Mouse (Mus musculus): ENCODE data around the gene Pkn2. TPM values are rescaled to one million over a fixed set of nuclear protein-coding genes. Genes with fewer than 3 reads are reported as not detected.

Gene Pkn2
- polyA plus RNA-seq, 1 experiment from 2014 or later, result 27.2 TPM

DNA sequence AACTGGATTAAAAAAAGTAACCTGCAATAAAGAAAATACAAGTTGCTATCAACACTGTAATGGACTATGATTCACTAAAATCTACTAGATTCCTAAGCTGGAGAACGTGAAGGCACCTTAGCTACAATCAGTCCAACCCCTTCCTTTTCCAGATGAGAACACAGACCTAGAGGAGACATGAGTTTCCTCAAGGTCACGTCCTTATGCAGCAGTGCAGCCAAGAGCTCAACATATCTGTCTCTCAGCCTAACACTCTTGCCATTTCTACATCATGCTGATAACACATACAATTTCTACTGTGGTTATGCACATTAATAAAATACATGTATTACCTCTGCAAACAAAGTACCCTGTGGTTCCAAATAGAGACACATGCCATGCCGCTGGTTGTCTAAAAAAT, 70.2 kb downstream of the Pkn2 start:
- Histone ChIP-seq H3K4me3 (ENCODE audit: low read depth, low read length) (no peak overlapping the region), H3K9ac (ENCODE audit: low read length) (no peak overlapping the region), H3K36me3 (ENCODE audit: control insufficient read depth, insufficient read depth, low read length) (peaks cover 28% of the 10 kb centered on the region), H3K27ac (ENCODE audit: low read depth, low read length) (no peak overlapping the region), H3K4me2 (ENCODE audit: low read length) (no peak overlapping the region), H3K27me3 (replicated peaks; ENCODE audit: control insufficient read depth, insufficient read depth, low read length) (no peaks in the 10 kb centered on the region), H3K9me3 (replicated peaks; ENCODE audit: control insufficient read depth, low read length) (no peaks in the 10 kb centered on the region), H3K4me1 (ENCODE audit: control insufficient read depth, insufficient read depth, low read length) (no peaks in the 10 kb centered on the region)
- WGBS, result 92% methylated on average over 3 of the region's 3 CpGs
- ATAC-seq (no peak), DNase-seq (ENCODE audit: low spot score) (no peak)

DNA sequence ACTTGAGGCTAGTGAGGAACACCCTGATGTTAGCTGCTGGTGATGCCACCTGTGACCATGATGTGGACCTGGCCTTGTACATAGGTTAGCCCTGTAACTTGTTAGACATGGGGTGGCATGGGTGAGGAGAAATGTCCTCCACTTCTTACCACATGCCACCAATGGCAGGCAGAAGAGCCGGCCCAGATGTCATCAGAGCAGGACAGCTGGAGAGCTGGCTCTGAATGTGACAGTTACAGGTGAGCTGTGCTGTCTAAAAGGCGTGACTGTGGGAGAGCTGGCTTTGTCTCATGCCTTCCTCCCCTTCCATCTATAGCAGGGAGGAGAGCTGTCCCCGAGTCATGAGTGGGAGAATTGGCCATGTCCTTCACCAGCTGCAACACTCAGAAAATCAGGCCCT, 86.2 kb downstream of the Pkn2 start:
- 100% methylated on average over 3 of the region's 3 CpGs for WGBS
- H3K4me2 ChIP-seq (ENCODE audit: low read length), result no peak overlapping the region

DNA sequence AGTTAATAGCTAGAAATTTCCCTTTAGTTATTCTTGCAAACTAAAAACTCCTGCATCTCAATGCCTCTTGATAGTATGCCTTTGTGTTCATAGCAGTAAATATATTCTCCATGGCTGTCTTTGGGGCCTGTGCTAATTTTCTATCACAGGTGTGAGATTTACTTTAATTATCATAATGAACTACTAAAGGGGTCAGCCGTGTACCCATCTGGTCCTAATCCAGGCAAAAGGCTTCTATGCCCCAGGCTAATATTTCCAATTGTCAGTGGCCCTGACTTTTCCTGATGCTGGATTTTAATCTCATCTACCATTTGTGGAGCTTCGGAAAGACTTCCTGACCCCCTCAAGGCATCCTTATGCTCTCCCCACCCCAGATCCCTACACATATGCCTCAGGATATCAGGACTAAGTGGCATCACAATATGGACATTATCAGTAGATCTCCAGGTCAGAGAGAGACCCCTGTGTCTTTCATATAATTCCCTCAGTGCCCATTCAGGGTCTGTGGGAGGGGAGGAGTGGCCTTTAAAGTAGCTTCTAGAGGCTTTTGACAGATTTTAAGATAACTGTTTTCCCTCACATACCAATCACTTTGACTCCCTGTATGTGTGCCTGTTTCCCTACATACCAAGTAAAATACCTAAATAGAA, 95.3 kb downstream of the Pkn2 start:
- Histone ChIP-seq H3K4me2 (ENCODE audit: low read length) (no peak overlapping the region), H3K27ac (ENCODE audit: low read depth, low read length) (no peak overlapping the region), H3K9ac (ENCODE audit: low read length) (no peak overlapping the region), H3K27me3 (replicated peaks; ENCODE audit: control insufficient read depth, insufficient read depth, low read length) (no peaks in the 10 kb centered on the region), H3K4me1 (ENCODE audit: control insufficient read depth, insufficient read depth, low read length) (no peaks in the 10 kb centered on the region), H3K4me3 (ENCODE audit: low read depth, low read length) (no peak overlapping the region), H3K9me3 (replicated peaks; ENCODE audit: control insufficient read depth, low read length) (no peaks in the 10 kb centered on the region), H3K36me3 (ENCODE audit: control insufficient read depth, insufficient read depth, low read length) (peaks cover 51% of the 10 kb centered on the region)
- 71% methylated on average over 2 of the region's 2 CpGs for WGBS
- ATAC-seq, result no peak
- no peak for DNase-seq (ENCODE audit: low spot score)

More for the DNA sequence above, 86.2 kb downstream of the Pkn2 start:
- ATAC-seq (no peak), DNase-seq (ENCODE audit: low spot score) (no peak)
- Histone ChIP-seq H3K9me3 (replicated peaks; ENCODE audit: control insufficient read depth, low read length) (no peaks in the 10 kb centered on the region), H3K27me3 (replicated peaks; ENCODE audit: control insufficient read depth, insufficient read depth, low read length) (no peaks in the 10 kb centered on the region), H3K4me3 (ENCODE audit: low read depth, low read length) (no peak overlapping the region), H3K9ac (ENCODE audit: low read length) (no peak overlapping the region), H3K27ac (ENCODE audit: low read depth, low read length) (no peak overlapping the region), H3K4me1 (ENCODE audit: control insufficient read depth, insufficient read depth, low read length) (no peaks in the 10 kb centered on the region), H3K36me3 (ENCODE audit: control insufficient read depth, insufficient read depth, low read length) (peaks cover 67% of the 10 kb centered on the region)

DNA sequence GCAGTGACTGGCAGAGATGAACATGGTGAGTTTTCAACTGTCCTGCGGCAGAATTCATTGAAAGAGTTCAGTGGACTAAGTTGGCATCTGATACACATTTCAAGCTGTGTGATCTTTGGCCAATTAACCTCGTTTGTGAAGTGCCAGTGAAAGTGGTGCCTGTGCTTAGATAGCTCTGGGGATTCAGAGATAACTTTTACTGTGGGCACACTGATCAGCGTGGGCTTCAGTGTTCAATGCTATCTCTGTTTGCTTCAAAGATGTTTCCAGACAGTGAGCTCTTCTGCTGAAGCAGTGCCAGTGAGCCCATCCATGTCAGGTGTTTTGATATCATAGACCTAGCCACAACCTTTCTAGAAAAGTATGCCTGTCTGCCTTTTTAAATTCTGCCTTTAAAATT, 104.6 kb downstream of the Pkn2 start:
- 72% methylated on average over 3 of the region's 3 CpGs for WGBS
- Histone ChIP-seq H3K9ac (ENCODE audit: low read length) (no peak overlapping the region), H3K4me2 (ENCODE audit: low read length) (no peak overlapping the region), H3K4me1 (ENCODE audit: control insufficient read depth, insufficient read depth, low read length) (no peaks in the 10 kb centered on the region), H3K27me3 (replicated peaks; ENCODE audit: control insufficient read depth, insufficient read depth, low read length) (no peaks in the 10 kb centered on the region), H3K27ac (ENCODE audit: low read depth, low read length) (no peak overlapping the region), H3K36me3 (ENCODE audit: control insufficient read depth, insufficient read depth, low read length) (peaks cover 69% of the 10 kb centered on the region), H3K9me3 (replicated peaks; ENCODE audit: control insufficient read depth, low read length) (no peaks in the 10 kb centered on the region), H3K4me3 (ENCODE audit: low read depth, low read length) (no peak overlapping the region)
- ATAC-seq (no peak), DNase-seq (ENCODE audit: low spot score) (no peak)

DNA sequence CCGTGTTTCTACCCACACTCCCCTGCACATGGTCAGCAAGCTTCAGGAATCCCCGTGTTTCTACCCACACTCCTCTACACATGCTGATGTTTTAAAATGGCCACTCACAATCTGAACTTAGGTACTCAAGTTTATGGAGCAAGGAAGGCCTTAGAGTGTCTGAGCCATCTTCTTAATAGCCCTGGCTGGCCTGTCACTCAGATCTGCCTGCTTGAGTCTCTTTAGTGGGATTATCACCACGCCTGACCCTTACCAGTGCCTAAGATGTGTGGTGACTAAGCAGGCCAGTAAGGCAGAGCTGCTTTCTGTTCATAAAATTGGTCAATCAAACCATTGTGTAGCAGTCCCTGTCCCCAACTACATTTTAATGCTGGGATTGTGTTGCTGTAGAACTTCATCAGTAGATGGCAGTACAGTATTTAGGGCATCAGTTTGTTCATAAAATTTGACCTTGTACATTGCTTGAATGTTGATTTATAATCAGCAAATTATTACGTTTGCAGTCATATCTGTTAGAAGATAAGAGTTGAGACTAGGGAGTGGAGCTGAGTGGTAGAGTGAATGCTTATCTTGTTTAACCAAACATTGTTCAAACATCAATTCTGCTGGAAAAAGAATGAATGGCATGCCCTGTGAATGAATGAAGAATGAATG, 108.1 kb downstream of the Pkn2 start:
- H3K36me3 ChIP-seq (ENCODE audit: control insufficient read depth, insufficient read depth, low read length), result peaks cover 38% of the 10 kb centered on the region
- no peak overlapping the region for H3K4me3 ChIP-seq (ENCODE audit: low read depth, low read length)
- no peaks in the 10 kb centered on the region for H3K4me1 ChIP-seq (ENCODE audit: control insufficient read depth, insufficient read depth, low read length)
- no peak overlapping the region for H3K9ac ChIP-seq (ENCODE audit: low read length)
- H3K4me2 ChIP-seq (ENCODE audit: low read length), result no peak overlapping the region
- H3K27ac ChIP-seq (ENCODE audit: low read depth, low read length), result no peak overlapping the region
- H3K9me3 ChIP-seq (replicated peaks; ENCODE audit: control insufficient read depth, low read length), result no peaks in the 10 kb centered on the region
- no peak for DNase-seq (ENCODE audit: low spot score)
- WGBS, result 78% methylated on average over 4 of the region's 4 CpGs
- H3K27me3 ChIP-seq (replicated peaks; ENCODE audit: control insufficient read depth, insufficient read depth, low read length), result no peaks in the 10 kb centered on the region
- ATAC-seq, result no peak

DNA sequence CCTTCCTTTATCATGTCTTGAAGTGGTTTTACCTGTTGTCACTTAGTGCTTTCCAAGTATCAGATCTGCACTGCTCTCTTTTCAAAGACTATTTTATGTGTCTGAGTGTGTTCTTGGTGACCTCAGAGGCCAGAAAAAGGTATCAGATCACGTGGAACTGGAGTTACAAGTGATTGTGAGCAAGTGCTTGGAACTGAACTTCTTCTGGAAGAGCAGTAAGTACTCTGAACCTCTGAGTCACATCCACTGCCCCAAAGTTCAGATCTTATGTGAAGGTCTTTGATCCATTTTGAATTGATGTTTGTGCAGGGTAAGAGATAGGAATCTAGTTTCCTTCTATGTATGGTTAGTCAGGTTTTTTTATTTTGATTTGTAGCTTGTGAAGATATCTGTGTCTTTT, 111.3 kb downstream of the Pkn2 start:
- 61% methylated on average over 1 of the region's 1 CpGs for WGBS

DNA sequence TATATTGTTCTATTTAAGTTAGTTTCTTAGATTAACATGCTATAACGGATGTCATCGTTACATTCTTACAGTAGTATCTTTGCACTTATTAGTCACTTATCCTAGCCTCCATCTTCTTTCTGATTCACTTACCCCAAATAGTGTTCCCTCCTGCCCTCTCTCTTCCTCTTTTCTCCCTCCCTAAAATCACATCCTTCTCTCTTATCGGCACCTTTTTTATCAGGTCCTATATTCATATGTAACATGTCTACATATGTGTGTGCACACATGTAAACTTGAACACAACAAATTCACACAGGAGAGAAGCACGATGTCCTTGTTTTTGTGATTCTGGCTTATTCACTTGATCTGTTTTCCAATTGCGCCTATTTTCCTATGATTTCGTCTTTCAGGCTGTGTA, 113.3 kb downstream of the Pkn2 start:
- Histone ChIP-seq H3K36me3 (ENCODE audit: control insufficient read depth, insufficient read depth, low read length) (peaks cover 12% of the 10 kb centered on the region), H3K4me2 (ENCODE audit: low read length) (no peak overlapping the region), H3K4me3 (ENCODE audit: low read depth, low read length) (no peak overlapping the region), H3K9me3 (replicated peaks; ENCODE audit: control insufficient read depth, low read length) (no peaks in the 10 kb centered on the region), H3K4me1 (ENCODE audit: control insufficient read depth, insufficient read depth, low read length) (peaks cover 11% of the 10 kb centered on the region; the same call in 1 of the 2 replicates), H3K27me3 (replicated peaks; ENCODE audit: control insufficient read depth, insufficient read depth, low read length) (no peaks in the 10 kb centered on the region), H3K9ac (ENCODE audit: low read length) (no peak overlapping the region), H3K27ac (ENCODE audit: low read depth, low read length) (no peak overlapping the region)
- ATAC-seq (no peak), DNase-seq (ENCODE audit: low spot score) (no peak)
- 96% methylated on average over 6 of the region's 6 CpGs for WGBS

More for the DNA sequence above, 111.3 kb downstream of the Pkn2 start:
- DNase-seq (ENCODE audit: low spot score) (no peak), ATAC-seq (no peak)
- Histone ChIP-seq H3K9me3 (replicated peaks; ENCODE audit: control insufficient read depth, low read length) (no peaks in the 10 kb centered on the region), H3K4me1 (ENCODE audit: control insufficient read depth, insufficient read depth, low read length) (peaks cover 11% of the 10 kb centered on the region; the same call in 1 of the 2 replicates), H3K27me3 (replicated peaks; ENCODE audit: control insufficient read depth, insufficient read depth, low read length) (no peaks in the 10 kb centered on the region), H3K27ac (ENCODE audit: low read depth, low read length) (no peak overlapping the region), H3K9ac (ENCODE audit: low read length) (no peak overlapping the region), H3K4me2 (ENCODE audit: low read length) (no peak overlapping the region), H3K4me3 (ENCODE audit: low read depth, low read length) (no peak overlapping the region), H3K36me3 (ENCODE audit: control insufficient read depth, insufficient read depth, low read length) (peaks cover 17% of the 10 kb centered on the region)

DNA sequence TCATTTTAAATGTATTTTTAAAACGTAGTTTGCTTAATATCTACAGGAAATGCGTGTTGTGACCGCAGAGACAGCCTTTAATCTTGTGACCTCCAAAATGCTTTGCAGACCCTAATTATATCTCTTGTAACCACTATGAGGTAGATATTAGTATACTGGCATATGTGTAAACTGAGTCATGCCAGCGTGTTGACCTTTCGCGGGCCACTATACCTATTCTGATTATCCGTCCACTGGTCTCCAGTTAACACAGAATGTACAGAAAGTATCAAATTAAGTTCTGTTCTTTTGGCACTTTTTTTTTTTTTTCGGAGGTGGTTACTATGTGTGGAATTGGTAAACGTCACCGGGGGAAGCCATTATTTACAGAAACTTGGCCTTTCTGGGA, 116.0 kb downstream of the Pkn2 start:
- Histone ChIP-seq H3K36me3 (ENCODE audit: control insufficient read depth, insufficient read depth, low read length) (no peaks in the 10 kb centered on the region), H3K27me3 (replicated peaks; ENCODE audit: control insufficient read depth, insufficient read depth, low read length) (no peaks in the 10 kb centered on the region), H3K4me3 (ENCODE audit: low read depth, low read length) (peak overlapping the region; percentile 83), H3K9me3 (replicated peaks; ENCODE audit: control insufficient read depth, low read length) (no peaks in the 10 kb centered on the region), H3K4me2 (ENCODE audit: low read length) (peak overlapping the region; percentile 91), H3K27ac (ENCODE audit: low read depth, low read length) (no peak overlapping the region), H3K4me1 (ENCODE audit: control insufficient read depth, insufficient read depth, low read length) (peaks cover 11% of the 10 kb centered on the region; the same call in 1 of the 2 replicates), H3K9ac (ENCODE audit: low read length) (peak overlapping the region; percentile 95)
- ATAC-seq (no peak), DNase-seq (ENCODE audit: low spot score) (peak; percentile 13)
- 30% methylated on average over 10 of the region's 10 CpGs for WGBS

All from forebrain, embryonic 14.5 days (tissue).